Mouse (Mus musculus) left cerebral cortex, adult 2 months (tissue): ENCODE measurements at regions not wholly inside any gene's neighbourhood (a gene's known extent, or its start where the extent isn't known, plus 50 kb on each side); places are given as distances from the start of the nearest gene placed in this dataset.

Experiments used
- DNase-seq, 2 experiments: peaks; one replicate each; pipeline ENCODE4 v3.0.0; 2021 to 2022; ENCODE audit warnings: low spot score in 2 of 2, mixed read lengths in 1 of 2; ENCODE audit errors: extremely low spot score in 1 of 2
- H3K27ac ChIP-seq: fragments of 200-600 bp; 2 replicates; pipeline ENCODE4 v1.8.1; 2022
- H3K4me3 ChIP-seq: fragments of 200-600 bp; 2 replicates; pipeline ENCODE4 v1.8.1; 2022
- CTCF ChIP-seq: fragments of 200-600 bp; IDR thresholded peaks from 2 replicates; pipeline ENCODE4 v1.8.1; 2022; ENCODE audit warnings: antibody characterized with exemption, mild to moderate bottlenecking, moderate library complexity
- intact Hi-C: fragments of 180-260 bp; cut with DNase I; formaldehyde crosslinking; loops from one replicate; pipeline ENCODE4 v1.15.1; 2025

GRCm38 (mm10) chr16:58331087-58331486, 77.2 kb upstream of the Dcbld2 start:
- no peak for DNase-seq
- intact Hi-C loops, result no loop called here
- TF ChIP-seq CTCF, result no peak
- no peak overlapping the region for H3K4me3 ChIP-seq
- no peak overlapping the region for H3K27ac ChIP-seq

- intact Hi-C loops, result no loop called here
- Histone ChIP-seq H3K27ac (no peak overlapping the region), H3K4me3 (no peak overlapping the region)
- no peak for TF ChIP-seq CTCF
- DNase-seq, result no peak
These were observed 64.3 kb upstream of the Dcbld2 start for GRCm38 (mm10) chr16:58343921-58344320.

- Histone ChIP-seq H3K27ac (no peak overlapping the region), H3K4me3 (no peak overlapping the region)
- intact Hi-C loops, result no loop called here
- no peak for DNase-seq
- TF ChIP-seq CTCF, result no peak
These were observed 58.9 kb upstream of the Dcbld2 start for GRCm38 (mm10) chr16:58349354-58349753.

GRCm38 (mm10) chr16:58349802-58350201, 58.4 kb upstream of the Dcbld2 start:
- intact Hi-C loops, result no loop called here
- Histone ChIP-seq H3K27ac (no peak overlapping the region), H3K4me3 (no peak overlapping the region)
- DNase-seq, result no peak
- TF ChIP-seq CTCF, result no peak

- intact Hi-C loops, result no loop called here
- Histone ChIP-seq H3K4me3 (no peak overlapping the region), H3K27ac (no peak overlapping the region)
- TF ChIP-seq CTCF, result no peak
- DNase-seq, result no peak
These were observed 56.1 kb upstream of the Dcbld2 start for GRCm38 (mm10) chr16:58352156-58352555.

- no peak for TF ChIP-seq CTCF
- intact Hi-C loops, result no loop called here
- Histone ChIP-seq H3K27ac (no peak overlapping the region), H3K4me3 (no peak overlapping the region)
- peak in 1 of 2 experiments; percentile 12 for DNase-seq
These were observed 53.7 kb upstream of the Dcbld2 start for GRCm38 (mm10) chr16:58354551-58354950.
